Mouse (Mus musculus) stomach, postnatal 0 days (tissue): ENCODE results near the gene Mgat5.

Experiments
- CTCF ChIP-seq: IDR thresholded peaks from 2 replicates; pipeline ENCODE4 v1.5.1; 2016; ENCODE audit warnings: antibody characterized with exemption, low read depth, mild to moderate bottlenecking, moderate library complexity
- EP300 ChIP-seq: optimal IDR thresholded peaks from 2 replicates; pipeline ENCODE3; 2016; ENCODE audit warnings: antibody characterized with exemption

DNA sequence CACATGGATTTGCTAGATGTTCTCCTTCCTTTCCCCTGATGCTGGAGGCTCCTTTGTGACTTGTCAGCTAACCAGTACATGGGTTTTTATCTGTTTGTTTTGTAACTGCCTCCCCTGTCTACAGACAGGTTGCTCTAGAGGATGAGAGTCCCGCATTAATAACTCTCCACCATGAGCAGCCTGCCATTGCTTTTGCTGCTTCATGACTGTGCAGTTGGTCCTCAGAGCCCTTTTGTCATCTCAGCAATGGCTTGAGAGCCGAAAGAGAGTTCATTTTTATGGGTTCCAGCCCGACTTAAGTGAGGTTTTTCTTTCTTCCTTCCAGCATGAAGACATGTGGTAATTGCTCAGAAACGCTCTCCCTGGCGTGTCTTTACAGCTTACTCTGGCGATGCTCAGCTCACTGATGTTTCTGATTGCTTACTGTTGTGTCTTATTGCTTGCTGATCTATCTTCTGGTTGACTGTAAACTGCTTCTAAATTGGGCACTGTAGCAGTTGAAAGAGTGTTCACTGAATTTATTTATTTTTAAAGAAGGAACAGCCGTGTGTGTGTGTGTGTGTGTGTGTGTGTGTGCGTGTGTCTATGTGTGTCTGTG is 120.9 kb downstream of the Mgat5 start:
- TF ChIP-seq CTCF (no peak), EP300 (no peak)
